Mouse (Mus musculus) c-Kit-positive CD71-positive TER-119-negative erythroid progenitor cells, embryonic 14.5 days (primary cell): Measurements from ENCODE around the gene Pim1.
"Not testable (repeated sequence)": the region's sequence is repeated elsewhere in the genome, so short reads cannot be mapped to it uniquely, and the experiment has no call there.

Experiments
- DNase-seq: peaks from one replicate; pipeline ENCODE4 v3.0.0-alpha.2; 2013; ENCODE audit warnings: low read depth

The Pim1 gene

GRCm38 (mm10) chr17:29490713-29491581, at the start of gene Pim1:
TSS of gene Pim1 (plus strand) at chr17:29490753.
- no peak for DNase-seq

DNA sequence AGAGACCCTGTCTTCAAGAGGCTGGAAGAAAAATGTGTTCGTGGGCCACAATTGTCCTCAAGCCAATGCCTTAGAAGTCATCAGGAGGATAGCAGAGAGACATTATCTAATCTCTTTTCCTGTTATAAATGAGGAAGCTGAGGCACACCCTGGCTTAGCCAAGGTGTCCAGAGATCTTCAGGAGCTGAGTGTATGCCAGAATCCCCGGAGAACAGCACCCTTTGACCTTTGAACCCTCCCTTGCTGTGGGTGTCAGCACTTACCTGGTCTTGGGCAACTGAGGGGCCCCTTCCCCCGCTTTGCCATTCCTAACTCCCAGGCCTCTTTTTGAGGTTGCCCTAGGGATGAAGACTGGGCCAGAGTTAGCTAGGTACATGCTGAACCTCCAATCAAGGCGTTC, 49.0 kb upstream of the Pim1 start:
- DNase-seq = no peak

GRCm38 (mm10) chr17:29442131-29442557, 48.4 kb upstream of the Pim1 start:
- no peak for DNase-seq

- DNase-seq = peak; percentile 89
Measured at GRCm38 (mm10) chr17:29443724-29444123, 46.8 kb upstream of the Pim1 start.

DNA sequence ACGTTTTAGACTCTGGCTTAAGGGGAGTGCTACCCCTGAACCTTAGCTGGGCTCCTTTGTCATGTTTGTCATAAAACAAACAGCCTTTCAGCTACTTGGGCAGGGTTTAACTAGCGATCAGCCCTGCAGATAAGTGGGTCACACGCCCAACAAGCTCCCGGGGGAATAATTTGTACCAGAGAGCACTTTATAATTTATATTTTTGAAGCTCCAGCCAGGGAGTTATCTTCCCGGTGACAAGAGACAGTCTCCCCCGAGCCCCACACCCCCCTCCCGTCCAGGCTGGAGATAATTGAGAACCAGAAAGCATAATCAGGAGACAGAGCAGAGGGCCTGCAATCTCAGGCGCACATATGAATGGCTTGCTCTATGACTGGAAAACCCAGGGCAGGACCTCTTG, 45.5 kb upstream of the Pim1 start:
- DNase-seq = peak; percentile 67

GRCm38 (mm10) chr17:29447323-29447722, 43.2 kb upstream of the Pim1 start:
- peak; percentile 87 for DNase-seq

GRCm38 (mm10) chr17:29448055-29448454, 42.5 kb upstream of the Pim1 start:
- DNase-seq = no peak

DNA sequence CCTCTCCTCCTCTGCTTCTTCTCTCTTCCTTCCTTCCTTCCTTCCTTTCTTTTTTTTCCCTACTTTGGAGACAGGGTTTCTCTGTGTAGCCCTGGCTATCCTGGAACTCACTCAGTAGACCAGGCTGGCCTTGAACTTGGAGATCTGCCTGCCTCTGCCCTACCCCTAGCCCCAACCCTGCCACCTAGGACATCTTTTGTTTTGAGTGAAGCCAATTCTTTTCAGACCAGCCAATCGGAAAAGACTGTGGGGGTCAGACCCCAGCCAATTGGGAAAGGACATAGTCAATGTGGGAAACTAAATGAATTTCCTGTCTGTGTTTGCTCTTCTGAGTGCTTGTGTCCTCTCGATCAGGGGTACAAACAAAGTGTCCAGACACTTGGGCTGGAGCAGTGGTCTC, 42.0 kb upstream of the Pim1 start:
- DNase-seq = no peak

DNA sequence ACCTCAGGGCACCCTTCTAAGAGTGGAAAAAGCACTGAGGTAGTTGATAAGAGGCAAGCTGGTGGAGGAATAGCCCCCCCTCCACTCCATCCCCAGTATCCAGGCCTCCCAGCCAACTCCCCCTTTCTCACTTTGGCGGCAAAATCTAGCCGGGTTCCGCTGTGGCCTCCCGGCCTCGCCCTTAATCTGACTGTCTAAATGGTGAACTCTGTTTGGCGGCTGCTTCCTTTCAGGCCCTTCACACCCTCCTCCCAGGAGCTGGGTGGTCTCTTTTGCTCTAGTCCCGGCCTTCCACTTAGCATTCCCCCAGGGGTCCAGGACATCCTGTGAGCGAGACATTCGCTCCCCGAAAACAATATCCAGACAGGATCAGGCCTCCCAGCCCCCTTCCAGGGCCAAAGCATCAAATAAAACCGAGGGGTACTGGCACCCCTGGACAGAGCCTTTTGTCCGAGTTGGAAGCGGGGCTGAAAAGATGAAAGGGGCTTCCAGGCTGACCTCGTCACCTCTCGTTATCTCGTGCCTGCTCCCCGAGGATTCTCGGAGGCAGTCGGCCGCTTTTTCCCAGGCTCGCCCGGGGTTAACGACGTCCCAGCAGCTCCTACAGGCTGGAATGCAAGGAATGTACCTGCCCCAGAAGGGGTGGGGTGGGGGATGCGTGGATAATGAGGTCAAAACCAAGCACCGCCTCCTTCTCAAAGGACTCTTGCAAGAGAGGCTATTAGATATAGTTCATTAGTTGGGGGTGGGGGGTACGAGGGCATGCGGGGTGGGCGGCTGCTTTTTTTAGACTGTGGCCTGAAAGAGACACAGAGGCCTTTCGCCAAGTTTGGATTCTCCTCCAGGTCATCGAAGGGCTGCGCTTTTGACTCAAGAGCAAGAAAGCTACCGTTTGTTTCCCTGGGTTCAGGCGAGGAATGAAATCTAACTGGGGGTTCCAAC, 39.4 kb upstream of the Pim1 start:
- DNase-seq = no peak

GRCm38 (mm10) chr17:29451841-29452210, 38.7 kb upstream of the Pim1 start:
- DNase-seq = no peak

DNA sequence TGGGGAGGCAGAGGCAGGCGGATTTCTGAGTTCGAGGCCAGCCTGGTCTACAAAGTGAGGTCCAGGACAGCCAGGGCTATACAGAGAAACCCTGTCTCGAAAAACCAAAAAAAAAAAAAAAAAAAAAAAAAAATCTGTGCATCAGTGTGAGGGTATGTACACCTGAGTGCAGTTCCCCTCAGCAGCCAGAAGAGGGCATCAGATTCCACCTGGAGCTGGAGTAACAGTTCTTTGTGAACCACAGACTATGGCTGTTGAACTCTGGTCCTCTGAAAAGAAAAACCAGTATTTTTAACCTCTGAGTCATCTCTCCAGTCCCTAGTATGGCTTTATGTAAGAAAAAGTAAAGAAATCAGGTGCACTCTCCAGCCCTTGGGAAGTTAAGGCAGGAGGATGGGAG, 36.4 kb upstream of the Pim1 start:
- DNase-seq = not testable (repeated sequence)

DNA sequence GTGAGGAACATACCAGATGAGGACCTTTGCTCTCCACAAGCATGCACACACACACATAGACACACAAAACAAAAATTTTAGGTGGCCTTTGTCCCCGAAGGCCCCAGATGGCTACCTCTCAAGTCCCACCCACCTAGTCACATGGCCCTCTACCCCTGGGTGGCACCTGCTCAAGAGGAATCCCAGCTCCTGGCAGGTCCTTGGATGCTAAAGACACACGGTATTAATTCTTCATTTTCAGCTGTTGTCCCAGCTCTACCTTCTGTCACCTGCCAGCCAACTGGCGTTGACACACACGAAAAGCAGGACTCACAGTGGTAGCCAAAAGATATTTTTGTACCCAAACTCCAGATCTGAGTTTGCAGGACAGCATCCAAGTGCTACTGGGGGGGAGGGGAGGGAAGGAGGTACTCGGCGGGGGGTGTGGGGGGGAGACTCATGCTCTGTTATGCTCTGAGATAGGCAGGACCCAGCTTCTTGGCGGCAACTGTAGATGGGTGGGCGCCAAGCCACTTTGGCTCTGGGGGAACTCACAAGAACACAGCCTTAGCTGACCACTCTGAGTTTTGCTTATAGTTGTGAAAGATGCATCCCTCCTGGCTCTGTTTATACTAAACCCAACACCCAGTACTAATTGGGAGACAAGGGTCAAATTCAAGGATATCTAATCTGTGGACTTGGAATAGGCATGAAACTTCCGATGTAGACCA, 35.0 kb upstream of the Pim1 start:
- no peak for DNase-seq

DNA sequence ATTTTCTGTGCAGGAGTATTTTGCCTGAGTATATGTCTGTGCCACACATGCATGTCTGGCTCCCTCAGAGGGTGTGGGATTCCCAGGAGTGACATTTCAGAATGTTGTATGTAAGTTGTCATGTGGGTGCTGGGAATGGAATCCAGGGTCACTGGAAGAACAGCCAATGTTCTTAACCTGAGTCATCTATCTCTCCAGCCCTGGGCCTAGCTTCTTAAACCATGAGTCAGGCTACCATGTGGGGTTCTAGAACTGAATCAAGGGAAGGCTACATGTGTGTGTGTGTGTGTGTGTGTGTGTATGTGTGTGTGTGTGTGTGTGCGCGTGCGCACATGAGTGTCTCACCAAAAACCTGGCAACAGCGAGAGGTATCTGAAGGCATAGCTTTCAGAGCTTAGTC, 34.1 kb upstream of the Pim1 start:
- no peak for DNase-seq

- DNase-seq = no peak
Measured at GRCm38 (mm10) chr17:29456926-29457325, 33.6 kb upstream of the Pim1 start.

DNA sequence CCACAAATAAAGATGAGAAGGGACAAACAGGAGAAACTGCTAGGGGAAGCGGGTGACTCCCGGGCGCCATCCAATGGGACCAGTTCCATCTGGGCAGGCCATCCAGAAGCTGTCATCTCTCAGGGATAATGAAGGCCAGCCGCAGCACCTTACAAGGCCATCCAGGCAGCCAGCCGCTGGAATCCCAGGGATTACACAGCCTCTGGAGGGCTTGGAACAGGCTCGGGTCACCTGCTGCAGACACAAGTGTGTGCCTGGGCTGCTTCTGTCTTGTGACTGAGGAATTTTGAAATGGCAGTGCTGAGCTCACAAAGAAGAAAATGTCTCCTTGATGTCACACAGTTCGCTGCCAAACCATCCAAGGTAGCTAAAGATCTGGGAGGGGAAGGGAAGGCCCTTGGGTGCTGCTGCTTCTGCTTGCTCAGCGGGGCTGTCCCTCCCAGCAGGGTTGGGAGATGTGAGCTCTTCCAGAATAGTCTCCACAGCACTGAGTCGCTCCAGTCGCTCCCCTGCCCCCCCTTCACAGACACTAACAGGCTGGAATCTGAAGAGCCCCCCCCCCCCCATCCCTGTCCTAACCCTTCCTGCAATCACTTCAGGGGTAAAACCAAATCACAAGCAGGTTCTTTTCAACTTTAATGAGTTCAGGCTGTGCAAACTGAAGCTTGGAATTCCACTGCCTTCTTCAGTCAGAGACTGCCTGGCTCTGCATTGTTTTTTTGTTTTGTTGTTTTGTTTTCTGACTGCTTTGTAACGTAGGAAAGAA, 32.6 kb upstream of the Pim1 start:
- DNase-seq = no peak

DNA sequence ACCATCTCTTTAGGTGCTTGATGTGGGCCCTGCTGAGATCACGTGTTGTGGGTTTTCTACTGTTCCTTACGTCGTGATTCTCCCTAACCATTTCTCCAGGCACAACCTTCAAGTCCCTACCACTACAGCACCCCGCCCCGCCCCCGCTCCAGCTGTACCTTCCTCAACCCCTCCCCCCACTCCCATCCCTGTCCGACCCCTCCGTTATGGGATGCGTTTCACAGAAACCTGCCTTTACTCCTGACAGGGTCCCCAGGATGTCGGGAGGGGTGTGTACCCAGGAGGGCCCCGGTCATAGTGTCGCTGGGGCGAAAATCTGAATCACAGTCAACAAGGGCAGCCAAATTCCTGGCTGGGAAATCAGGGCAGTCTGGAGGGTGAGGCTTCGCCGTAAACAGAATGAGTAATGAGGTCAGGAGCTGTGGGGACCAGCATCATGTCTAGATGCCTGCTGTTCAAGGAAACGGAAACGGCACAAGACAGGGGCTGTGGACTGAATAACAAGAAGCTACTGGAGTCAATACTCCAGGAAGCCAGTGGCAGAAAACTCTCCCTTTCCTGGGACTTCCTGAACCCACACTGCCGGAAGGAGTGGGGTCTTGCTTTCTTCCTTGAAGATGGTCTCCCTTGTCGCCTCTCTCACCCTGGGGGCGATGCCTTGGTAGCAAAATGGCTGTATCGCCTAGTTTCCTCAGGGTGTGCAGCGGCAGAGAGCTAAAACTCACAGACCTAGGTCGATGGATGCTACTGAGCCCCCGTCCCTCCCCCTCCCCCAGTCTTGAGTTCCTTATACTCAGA, 31.0 kb upstream of the Pim1 start:
- DNase-seq = no peak

- no peak for DNase-seq
Measured at GRCm38 (mm10) chr17:29460119-29460505, 30.4 kb upstream of the Pim1 start.

DNA sequence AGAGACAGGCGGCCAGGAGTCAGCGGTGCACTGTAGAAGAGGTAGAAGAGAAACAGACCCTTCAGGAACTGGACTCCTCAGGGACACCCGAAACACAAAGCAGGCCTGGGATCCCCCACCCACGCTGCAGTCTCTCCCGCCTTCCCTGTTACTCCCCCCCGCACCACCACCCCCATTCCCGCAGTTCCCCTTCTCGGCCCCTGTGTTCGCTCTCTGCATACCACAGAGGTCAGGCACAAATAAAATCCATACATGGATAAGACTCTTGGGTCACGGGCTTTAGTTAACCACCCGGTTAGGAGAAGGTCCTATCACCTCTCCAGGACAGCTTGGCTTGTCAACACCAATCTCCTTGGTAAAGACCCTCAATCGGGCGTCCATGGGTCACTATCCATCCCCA, 26.9 kb upstream of the Pim1 start:
- no peak for DNase-seq

- DNase-seq = no peak
Measured at GRCm38 (mm10) chr17:29464068-29464467, 26.5 kb upstream of the Pim1 start.

DNA sequence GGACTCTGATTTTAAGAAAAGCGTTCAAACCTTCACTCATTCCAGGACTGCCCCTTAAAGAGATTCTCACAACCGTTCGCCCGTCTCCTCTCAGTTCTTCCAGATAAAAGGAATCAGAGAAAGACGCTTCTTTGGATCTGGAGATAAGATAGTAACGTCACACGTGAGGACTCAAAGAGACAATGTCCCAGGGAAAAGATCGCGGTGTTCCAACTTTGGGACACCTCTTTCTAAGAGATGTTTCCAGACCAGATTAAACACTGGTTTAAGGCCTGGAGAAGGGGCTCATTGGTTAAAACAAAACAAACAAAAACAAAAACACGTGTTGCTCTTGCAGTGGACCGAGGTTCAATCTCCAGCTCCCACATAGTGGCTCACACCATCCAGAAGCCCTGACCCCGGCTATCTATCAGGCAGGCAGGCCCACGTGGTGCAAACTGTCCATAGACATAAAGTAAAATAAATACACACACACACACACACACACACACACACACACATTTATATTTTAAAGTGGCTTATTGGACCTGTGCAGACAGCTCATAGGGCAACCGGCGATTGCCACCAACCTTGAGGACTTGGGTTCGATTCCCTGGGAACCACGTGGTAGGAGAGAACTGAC, 25.9 kb upstream of the Pim1 start:
- no peak for DNase-seq
